Mouse (Mus musculus) testis, postnatal 14 days (tissue): ENCODE measurements at regions not wholly inside any gene's neighbourhood (a gene's known extent, or its start where the extent isn't known, plus 50 kb on each side); places are given as distances from the start of the nearest gene placed in this dataset.

Source experiments
- DNase-seq: peaks from one replicate; pipeline ENCODE4 v3.0.0; 2021; ENCODE audit warnings: low spot score

GRCm38 (mm10) chr1:184535691-184536090 lies 196.7 kb downstream of the Hlx start:
- no peak for DNase-seq

- DNase-seq: no peak
These were observed 197.9 kb downstream of the Hlx start for GRCm38 (mm10) chr1:184534511-184534910.

GRCm38 (mm10) chr1:184533870-184534269 lies 198.5 kb downstream of the Hlx start:
- no peak for DNase-seq

GRCm38 (mm10) chr1:184532488-184533055 lies 199.8 kb downstream of the Hlx start:
- no peak for DNase-seq

GRCm38 (mm10) chr1:184530606-184531320 lies 201.7 kb downstream of the Hlx start:
- DNase-seq: no peak

GRCm38 (mm10) chr1:184525740-184526139 lies 206.7 kb downstream of the Hlx start:
- DNase-seq: no peak

- DNase-seq: no peak
These were observed 212.9 kb downstream of the Hlx start for GRCm38 (mm10) chr1:184519551-184519950.

GRCm38 (mm10) chr1:184504663-184505062 lies 227.8 kb downstream of the Hlx start:
- DNase-seq: no peak

GRCm38 (mm10) chr1:184503827-184504355 lies 228.5 kb downstream of the Hlx start:
- DNase-seq: no peak

GRCm38 (mm10) chr1:184500702-184501101 lies 231.7 kb downstream of the Hlx start:
- DNase-seq: no peak

GRCm38 (mm10) chr1:184498909-184499525 lies 233.4 kb downstream of the Hlx start:
- DNase-seq: no peak

- no peak for DNase-seq
These were observed 235.4 kb downstream of the Hlx start for GRCm38 (mm10) chr1:184497007-184497406.

GRCm38 (mm10) chr1:184493811-184494210 lies 238.6 kb downstream of the Hlx start:
- DNase-seq: no peak

- DNase-seq: no peak
These were observed 240.3 kb downstream of the Hlx start for GRCm38 (mm10) chr1:184492115-184492514.

- no peak for DNase-seq
These were observed 241.2 kb downstream of the Hlx start for GRCm38 (mm10) chr1:184491252-184491651.

- no peak for DNase-seq
These were observed 245.0 kb downstream of the Hlx start for GRCm38 (mm10) chr1:184487409-184487808.

GRCm38 (mm10) chr1:184484801-184485200 lies 247.6 kb downstream of the Hlx start:
- DNase-seq: no peak

- no peak for DNase-seq
These were observed 249.0 kb downstream of the Hlx start for GRCm38 (mm10) chr1:184483371-184483770.

GRCm38 (mm10) chr1:184482026-184482425 lies 250.4 kb downstream of the Hlx start:
- DNase-seq: no peak

- no peak for DNase-seq
These were observed 251.7 kb downstream of the Hlx start for GRCm38 (mm10) chr1:184480571-184481220.

- DNase-seq: no peak
These were observed 254.4 kb downstream of the Hlx start for GRCm38 (mm10) chr1:184478006-184478405.

- no peak for DNase-seq
These were observed 269.8 kb downstream of the Hlx start for GRCm38 (mm10) chr1:184462481-184463124.
